Mouse (Mus musculus) fibroblast of lung, adult 2 months (primary cell): ENCODE measurements around the gene Lgals12.
A peak's percentile ranks its signal among the peaks of the same experiment; 100 is the strongest.

Experiments
- DNase-seq: peaks from one replicate; pipeline ENCODE4 v3.0.0-alpha.2; 2011; ENCODE audit warnings: low read depth

The Lgals12 gene

DNA sequence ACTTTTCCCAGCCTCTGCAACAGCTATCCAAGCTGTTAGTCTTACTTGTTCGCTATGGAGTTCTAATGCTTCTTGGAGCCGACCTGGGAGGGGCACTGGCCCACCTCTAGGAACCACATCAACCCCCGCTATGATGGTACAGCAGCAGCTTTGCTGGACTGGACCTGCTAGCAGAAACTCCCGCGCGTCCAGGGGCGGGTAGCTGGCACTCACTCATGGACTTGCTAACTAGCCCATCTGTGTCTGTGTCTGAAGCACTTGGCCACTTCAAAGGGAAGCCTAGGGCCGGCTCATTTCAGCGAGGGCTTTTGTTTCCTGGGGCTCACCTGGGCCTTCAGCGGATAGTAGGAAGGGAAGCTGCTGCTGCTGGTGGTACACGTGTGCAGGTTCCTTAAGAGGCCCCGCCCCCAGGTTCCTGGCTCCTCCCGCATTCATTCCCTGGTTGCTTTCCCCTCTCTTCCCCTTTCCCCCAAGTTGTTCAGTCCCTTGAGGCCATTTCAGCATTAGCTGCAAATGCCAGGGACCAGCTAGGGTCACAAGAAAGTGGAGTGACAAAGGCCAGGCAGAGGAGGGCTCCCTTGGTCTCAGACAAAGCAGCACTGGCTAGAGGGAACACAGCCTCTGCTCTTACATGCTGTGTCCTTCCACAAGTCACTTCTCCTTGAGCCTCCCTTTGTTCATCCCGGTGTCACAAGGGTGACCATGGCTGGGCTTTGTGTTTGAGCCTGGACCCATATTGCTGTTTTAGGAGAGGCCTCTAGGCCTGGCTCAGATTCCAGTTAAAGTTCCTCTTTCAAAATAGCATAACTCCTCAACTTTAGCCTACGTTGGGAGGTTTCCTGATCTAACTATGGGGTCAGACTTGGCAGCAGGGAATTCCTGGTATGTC lies at the start of gene Lgals12:
Gene Lgals12, minus strand, starts transcription at position 393 of the 889 bp plus-strand sequence.
- DNase-seq, result no peak

DNA sequence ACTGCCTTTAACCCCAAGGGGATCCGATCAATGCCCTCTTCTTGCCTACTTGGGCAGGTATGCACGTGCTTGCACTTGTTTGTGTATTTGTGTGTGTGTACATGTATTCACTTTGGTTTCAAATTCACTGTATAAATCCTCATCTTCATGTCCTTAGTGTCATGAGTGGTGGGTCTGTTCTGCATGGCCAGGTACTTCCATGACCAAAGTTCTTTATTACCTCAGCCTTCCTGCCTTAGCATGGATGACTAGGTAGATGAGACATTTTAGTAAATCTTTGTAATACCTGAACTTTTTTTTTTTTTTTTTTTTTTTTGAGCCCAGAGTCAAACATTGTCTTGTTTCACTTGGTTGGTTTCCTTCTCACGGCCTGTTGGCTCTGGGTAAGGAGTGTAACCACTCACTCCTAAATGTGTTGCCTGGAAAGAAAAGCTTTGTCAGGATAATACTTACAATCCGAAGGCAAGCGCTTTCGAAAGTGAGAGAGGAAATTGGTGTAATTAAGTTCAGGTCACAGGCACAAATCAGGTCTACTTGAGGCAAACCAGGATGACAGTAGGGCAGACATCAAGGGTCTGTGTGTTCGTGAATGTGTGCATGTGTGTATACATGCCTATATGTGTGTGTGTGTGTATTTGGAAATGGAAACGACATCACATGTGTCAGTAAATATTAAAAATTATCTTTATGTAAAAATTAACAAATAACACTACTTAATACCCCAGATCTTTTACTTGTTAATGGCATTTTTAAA lies 42.1 kb upstream of the Lgals12 start:
- DNase-seq, result no peak

DNA sequence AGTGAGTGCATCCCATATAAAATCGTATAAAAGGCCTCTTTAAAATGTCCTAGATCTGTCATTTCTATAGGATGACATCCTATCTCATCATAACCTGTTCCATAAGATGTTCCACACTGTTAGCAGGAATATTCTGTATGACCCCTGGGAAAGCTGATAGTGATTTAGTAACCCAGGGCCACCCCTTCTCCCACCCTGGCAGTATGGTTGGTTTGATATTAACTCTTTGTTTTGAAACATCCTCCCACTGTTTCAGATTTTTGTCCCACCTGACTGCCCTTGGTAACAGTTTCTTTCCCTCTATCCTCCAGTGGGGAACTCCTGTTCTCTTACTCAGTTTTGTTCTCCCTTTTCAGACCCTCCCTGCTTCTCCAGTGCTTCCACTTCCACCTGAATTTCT lies 26.8 kb upstream of the Lgals12 start:
- no peak for DNase-seq

DNA sequence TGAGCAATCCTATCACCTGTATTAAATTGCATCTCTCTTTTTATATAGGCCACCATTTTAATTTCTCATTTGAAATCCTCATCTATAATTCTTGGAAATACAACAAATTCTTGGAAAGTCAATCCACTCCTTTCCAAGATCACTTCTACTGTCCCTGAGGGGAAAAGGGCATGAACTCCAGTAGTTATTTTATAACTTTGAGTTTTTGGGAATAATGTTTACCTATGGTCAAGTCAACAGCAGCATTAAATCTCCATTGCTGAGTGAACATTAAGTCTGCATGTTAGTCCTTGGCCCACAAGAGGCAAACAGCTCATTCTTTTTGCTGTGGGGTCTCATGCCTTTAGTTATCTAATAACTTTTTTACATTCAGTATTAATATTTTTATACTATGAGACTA lies 26.0 kb upstream of the Lgals12 start:
- DNase-seq, result no peak

DNA sequence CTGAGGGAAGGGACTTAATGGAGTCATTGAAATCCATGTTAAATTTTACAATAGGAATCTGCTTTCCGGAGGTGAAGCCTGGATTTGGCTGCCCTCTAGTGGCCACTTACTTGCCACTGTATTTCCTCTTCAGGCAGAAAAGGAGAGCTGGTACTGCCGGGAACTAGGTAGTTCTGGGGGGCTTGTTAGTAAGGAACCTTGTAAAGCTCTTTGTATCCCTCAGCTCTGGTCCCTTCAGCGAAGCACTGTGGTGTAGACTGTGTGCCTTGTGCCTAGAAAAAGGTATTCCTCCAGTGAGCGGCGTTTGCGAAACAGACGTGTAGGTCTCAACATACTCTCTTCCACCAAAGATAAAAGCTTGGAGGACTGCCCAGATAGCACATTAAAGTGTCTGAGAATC lies 10.7 kb upstream of the Lgals12 start:
- peak; percentile 32 for DNase-seq

DNA sequence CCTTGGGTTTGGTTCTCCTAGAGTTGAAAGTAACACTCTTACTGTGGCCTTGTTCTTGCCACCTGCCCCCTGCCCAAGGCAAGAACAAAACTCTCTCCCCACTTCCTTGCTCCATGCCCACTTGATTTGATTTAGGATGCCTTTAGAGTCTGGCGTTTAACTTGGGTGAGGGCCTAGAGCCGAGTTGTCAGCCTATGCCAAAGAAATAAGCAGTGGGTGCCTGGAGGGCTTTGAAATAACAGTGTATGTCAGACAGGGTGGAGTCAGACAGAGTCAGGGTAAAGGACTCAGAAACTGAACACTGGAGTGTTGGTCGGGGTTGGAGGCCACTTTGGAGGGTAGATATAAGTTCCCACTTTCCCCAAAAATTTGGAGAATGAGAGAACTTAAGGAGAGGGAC lies 10.1 kb upstream of the Lgals12 start:
- DNase-seq, result no peak

GRCm38 (mm10) chr19:7616231-7616930 lies 9.4 kb upstream of the Lgals12 start:
- no peak for DNase-seq

DNA sequence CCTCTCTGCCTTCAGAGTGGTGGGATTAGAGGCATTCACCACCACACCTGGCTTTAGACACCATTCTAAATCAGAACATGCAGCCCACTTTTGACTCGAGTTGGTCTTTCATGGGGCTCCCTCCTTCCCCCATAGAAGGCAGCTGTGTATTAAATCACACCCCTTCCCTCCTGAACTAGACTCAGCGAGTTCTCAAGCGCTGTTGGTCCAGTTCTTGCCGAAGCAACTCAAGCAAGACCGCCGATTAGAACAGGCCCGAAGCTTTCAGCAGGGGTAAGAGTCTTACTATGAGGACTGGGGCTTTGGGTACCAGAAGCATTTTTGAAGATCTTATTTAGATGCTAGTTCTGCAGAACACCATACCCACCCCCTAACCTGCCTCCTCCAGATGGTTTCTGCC lies 6.2 kb upstream of the Lgals12 start:
- DNase-seq, result no peak

DNA sequence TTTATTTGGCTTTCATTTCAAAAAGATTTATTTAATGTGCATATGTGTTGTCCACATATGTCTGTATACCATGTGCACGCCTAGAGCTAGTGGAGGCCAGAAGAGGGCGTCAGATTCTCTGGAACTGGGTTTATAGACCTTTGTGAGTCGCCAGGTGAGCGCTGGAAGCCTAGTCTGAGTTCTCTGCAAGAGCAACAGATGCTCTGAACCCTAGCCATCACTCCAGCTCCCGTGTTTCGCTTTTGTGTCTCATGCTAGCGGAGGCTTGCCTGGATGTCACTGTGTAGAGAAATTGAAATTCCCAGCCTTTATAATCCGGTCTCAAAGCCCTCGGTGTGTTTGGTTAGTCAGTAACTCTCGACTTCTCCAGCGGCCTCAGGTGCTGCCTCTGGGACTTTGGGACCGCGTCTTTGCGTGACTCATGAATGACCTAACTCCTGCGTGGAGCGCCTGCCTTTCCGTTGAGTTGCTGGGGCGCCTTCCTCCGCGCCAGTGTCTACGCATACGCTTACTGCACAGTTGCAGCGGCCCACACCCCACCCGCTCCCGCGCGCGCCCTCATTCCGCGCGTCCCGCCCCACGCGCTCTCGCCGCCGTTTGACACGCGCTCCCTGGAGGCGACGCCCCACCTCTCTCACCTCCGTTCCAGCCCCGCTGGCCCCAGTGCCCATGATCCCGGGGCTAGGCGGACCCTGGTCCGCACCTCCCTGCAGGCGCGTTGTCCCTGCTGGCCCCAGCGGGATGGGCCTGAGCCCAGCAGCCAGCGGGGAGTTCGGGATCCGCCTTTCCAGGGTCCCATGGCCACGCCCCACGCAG lies 5.2 kb upstream of the Lgals12 start, which contains the start of gene Hrasls5:
Gene Hrasls5, plus strand, starts transcription at position 600 of the 816 bp plus-strand sequence.
- DNase-seq, result no peak

DNA sequence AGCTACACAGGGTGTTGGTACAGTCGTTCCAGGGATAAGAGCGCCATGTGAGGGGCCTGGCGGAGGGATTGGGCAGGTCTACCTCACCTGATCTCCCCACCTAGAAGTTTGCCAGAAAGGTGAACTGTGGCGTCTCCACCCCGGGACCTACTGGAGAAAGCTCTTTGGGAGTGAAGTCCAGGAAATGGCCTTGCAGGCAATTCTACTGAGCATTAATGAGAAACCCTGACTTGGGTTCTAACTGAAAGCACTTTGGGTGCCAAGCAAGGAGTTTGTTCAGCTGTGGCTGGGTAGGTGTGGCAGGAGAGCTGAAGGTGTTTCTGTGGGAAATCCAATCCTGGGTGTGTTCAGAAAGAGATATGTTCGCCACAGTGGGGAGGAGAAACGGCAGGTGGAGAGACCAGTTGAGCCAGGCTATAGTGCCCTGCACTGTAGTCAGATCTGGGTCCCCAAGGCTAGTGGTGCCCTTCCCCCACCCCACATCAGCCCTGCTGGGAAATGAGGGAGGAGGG lies 753 bp upstream of the Lgals12 start:
- no peak for DNase-seq

DNA sequence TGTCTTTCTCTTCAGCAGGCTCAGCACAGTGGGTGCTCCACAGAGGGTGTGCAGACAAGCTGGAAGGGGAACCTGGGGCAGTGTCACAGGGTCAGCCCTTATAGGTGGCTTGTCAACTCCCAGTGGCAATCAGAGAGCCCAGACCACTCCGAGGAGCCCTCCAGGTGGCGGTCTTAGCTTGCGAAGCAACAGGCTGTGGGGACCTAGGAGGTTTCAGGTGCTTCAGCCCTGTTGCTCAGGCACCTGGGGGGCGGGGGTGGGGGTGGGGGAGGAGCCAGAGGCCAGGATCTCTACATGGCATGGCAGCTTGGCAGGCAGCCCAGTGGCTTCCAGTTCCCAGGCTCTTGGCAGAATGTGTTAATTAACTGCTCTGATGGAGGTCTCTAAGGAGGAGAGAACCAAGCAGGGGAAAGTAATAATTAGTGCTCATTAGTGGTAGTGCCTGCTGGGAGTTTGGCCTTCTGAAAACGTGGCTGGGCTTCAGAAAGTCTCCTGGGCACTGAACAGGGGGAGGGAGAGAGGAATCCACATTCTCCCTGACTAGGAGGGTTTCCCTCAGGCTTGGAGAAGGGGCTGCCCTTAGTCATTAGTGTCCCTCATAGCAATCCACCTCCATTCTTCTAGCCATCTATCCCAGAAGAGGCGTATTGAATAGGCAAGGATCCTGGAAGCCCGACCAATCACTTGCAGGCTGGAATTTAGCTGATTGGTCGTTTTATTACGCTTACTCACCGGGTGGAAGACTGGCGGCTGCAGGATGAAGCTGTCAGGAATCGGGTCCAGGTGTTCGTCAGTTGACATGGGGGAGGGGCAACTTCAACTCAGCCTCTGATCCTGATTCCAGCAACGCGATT lies 836 bp downstream of the Lgals12 start:
- no peak for DNase-seq

- DNase-seq, result no peak
Measured at GRCm38 (mm10) chr19:7605013-7605412, 2.0 kb downstream of the Lgals12 start.

DNA sequence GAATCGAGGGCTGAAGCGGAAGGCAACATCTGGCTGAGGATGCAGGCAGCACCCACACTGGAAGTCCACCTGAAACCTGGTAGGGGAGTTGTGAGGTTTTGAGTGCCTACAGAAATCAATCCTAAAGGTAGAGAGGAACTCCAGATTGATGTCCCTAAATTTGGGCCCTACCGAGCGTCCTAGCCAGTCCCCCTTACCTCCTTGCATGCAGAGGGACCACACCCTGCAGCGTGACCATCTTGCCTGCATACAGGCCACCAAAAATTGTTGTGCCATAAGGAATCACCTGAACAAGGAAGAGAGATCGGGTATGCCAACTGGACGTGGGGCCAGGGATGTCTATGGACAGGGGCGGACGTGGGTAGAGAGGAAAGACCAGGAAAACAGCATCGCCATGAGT lies 2.9 kb downstream of the Lgals12 start:
- DNase-seq, result no peak

GRCm38 (mm10) chr19:7601551-7601950 lies 5.4 kb downstream of the Lgals12 start:
- DNase-seq, result no peak

DNA sequence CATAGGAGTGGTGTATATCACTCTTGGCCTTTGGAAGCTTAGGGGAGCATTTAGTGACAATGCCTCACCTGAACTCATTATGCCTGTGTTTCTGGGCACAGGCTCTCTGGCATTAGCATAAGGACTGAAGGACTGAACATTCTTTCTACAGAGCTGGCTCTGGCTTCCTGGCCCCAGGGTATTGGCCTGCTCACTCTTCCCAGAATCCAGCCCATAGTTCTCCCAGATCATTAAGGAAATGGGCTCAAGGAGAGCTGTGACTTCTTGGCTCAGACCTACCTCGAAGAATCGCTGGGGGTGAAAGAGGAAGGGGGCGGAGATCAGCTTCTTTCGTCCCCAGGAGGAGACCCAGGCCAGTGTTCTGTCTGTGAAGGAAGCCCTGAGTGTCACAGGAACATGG lies 8.5 kb downstream of the Lgals12 start:
- no peak for DNase-seq

DNA sequence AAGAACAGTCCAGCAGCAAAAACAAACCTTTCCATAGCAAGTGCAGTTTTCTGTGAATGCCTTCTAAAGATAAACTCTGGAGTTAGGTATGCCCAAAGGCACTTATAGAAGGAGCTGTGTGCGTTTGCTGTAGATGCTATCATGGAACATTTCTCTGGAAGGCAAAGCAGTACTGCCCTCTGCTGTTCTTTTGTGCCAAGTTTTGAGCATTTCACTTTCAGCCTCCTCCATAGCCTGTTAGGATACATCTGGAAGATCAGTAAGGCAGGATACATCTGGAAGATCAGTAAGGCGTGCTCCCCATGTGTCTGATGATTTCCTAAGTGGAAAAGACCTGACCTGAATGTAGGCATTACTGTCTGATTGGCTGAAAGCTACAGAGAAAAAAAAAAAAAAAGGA lies 11.5 kb downstream of the Lgals12 start:
- DNase-seq, result no peak

DNA sequence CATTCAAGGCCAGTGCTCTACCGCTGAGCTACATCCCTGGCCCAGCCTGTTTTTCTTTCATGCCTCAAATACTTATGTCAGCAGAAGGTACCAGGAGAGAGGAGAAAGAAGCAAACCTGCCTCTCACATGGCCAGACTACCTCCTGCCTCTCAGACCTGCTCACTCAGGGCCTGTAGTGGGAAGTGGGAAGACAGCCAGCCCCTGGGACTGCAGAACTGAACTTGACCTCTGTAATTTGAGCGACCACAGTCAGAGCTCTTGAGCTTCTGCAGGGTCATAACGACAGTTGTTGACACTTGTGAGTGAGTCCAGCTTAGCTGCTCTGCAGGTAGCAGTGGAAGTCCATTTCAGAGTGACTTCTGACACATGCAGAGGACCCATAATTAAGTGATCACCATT lies 15.0 kb downstream of the Lgals12 start:
- no peak for DNase-seq

DNA sequence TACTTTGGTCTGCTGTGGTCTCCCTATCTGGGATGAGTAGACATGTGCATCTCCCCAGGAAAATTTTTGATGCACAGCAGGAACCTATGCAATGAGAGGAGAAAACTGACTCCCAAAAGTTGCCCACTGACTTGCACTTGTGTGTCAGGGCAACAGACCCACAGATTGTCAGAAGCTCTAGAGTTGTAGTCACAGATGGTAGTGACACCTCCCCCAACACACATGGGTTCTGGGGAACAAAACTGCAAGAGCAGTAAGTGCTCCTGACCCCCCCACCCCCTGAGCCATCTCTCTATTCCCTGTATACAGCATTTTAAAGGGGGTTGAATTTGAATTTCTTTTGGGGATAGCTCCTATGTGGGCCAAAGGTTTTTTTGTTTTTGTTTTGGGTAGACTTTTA lies 16.2 kb downstream of the Lgals12 start:
- DNase-seq, result no peak

- no peak for DNase-seq
Measured at GRCm38 (mm10) chr19:7585764-7586163, 21.2 kb downstream of the Lgals12 start.

DNA sequence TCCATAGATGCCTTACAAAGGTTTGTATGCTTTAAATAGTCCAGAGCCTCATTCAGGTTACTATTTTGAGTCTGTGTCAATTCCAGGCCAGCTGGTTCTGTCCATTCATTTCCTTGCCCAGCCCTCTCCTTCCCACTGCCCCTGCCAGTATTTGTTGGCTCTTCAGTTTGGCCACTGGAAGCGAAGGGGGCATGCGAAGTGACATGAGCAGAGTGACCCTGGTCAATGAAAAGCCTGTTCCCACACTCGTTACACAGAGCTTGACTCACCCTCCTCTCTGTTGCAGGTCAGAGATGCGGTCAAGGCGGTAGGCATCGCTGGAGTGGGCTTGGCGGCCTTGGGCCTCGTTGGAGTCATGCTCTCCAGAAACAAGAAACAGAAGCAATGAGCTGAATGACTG lies 21.7 kb downstream of the Lgals12 start:
- DNase-seq, result no peak

DNA sequence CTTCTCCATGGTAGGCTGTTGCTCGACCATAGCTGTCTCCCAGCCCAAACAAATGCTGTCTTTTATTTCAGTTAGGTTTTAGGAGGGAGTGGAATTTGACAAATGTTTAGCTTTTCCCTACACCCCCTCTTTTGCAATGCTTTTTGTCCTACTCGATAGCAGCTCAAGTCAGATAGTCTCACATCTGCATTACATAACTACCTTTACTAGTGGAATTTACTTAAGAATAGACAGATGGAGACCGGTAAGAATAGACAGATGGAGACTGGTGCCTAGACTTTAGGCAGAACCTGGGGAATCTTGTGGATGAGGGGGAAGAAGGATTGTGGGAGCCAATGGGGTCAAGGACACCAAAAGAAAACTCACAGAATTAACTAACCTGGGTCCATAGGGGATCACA lies 23.4 kb downstream of the Lgals12 start:
- no peak for DNase-seq
